Mouse (Mus musculus): ENCODE measurements around the gene Pgm2. TPM values are rescaled to one million over a fixed set of nuclear protein-coding genes. Genes with fewer than 3 reads are reported as not detected.

Gene Pgm2
- 30.1 and 36.3 TPM in 2 replicates for polyA plus RNA-seq (2015; fragmentation: Nextera tagmentation; extraction: Ambion mirVana)

DNA sequence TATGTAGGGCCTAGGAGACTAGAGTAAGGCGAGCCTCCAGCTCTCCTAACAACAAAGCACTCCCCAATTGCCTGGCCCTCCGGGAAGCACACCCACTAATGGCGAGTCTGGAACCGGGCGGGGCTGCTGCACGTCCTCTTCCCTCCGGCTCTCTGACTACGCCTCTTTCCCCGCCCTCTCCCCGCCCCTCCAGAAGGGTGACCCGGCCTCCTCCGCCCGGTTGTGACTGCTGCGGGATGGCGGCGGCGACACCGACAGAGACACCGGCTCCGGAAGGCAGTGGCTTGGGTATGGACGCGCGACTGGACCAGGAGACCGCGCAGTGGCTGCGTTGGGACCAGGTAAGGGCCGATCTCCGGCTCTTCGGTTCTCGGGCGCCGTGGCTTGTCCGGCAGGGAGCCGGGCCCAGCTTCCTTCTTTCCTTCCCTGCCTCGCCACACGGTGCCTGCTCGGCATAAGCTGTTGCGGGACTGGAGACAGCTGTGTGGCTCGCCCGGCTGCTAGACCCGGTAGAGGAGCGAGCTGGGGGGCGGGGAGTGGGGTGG lies at the start of gene Pgm2:
Gene Pgm2, plus strand, starts transcription at position 203 of the 545 bp plus-strand sequence.
- under 1% methylated on average over 41 of the region's 43 CpGs for WGBS
- peaks cover 11% of the 10 kb centered on the region for H3K4me1 ChIP-seq (replicated peaks; ENCODE audit: control insufficient read depth, insufficient read depth, low read length)
- no peaks in the 10 kb centered on the region for H3K9me3 ChIP-seq (ENCODE audit: control insufficient read depth)
- peak within 1 kb of the TSS; percentile 80 for H3K27ac ChIP-seq (ENCODE audit: low read depth, low read length)
- peak; percentile 87 for ATAC-seq
- peak within 1 kb of the TSS; percentile 82 for H3K4me2 ChIP-seq (replicated peaks; ENCODE audit: low read depth)
- H3K9ac ChIP-seq (ENCODE audit: low read depth, low read length): peak within 1 kb of the TSS; percentile 81
- TF ChIP-seq CTCF (IDR thresholded peaks at IDR 0.05; ENCODE audit: low read depth): peak; percentile 26; the same call in 1 of the 2 replicates
- peaks cover 2% of the 10 kb centered on the region; the same call in 1 of the 2 replicates for H3K36me3 ChIP-seq (ENCODE audit: control insufficient read depth, insufficient read depth)
- H3K4me3 ChIP-seq (ENCODE audit: low read depth, low read length): peak within 1 kb of the TSS; percentile 82
- no peaks in the 10 kb centered on the region for H3K27me3 ChIP-seq (replicated peaks; ENCODE audit: control insufficient read depth, insufficient read depth, low read length)

DNA sequence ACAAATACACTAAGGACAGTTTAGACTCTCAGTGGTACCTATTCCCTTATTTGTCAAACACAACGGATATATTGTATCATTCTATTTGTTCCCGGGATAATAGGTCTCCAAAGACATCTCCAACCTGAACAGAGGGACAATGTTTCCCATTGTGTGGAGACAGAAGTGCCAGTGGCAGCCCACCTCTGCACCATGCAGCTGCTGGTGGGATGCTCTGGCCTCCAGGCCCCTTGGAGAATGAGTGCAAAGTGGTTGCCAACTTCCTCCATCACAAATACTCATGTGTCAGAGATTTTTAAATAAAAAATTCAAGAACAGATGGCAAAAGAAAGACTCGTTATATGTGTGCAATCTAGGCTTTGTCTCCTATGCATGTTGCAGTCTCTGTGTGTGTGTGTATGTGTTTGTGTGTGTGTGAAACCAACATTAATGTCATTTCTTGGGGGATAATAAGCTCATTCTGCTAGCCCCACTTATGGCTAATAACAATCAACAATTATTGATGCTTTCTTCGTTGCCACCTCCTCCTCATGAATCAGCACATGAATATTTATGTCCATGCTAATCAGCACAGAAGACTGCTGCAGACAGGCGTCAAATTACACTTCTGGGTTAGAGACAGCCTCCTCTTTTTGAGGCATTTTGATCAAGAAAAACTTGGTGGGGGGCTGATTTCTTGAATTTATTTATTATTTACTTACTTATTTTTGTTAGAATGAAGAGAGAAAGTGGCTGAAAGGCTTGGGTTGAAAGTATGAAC lies 48.9 kb upstream of the Pgm2 start:
- Histone ChIP-seq H3K9ac (ENCODE audit: low read depth, low read length) (no peak overlapping the region), H3K9me3 (ENCODE audit: control insufficient read depth) (no peaks in the 10 kb centered on the region), H3K4me2 (replicated peaks; ENCODE audit: low read depth) (no peak overlapping the region), H3K27ac (ENCODE audit: low read depth, low read length) (no peak overlapping the region), H3K36me3 (ENCODE audit: control insufficient read depth, insufficient read depth) (no peaks in the 10 kb centered on the region), H3K4me3 (ENCODE audit: low read depth, low read length) (no peak overlapping the region), H3K27me3 (replicated peaks; ENCODE audit: control insufficient read depth, insufficient read depth, low read length) (no peaks in the 10 kb centered on the region), H3K4me1 (replicated peaks; ENCODE audit: control insufficient read depth, insufficient read depth, low read length) (no peaks in the 10 kb centered on the region)
- TF ChIP-seq CTCF (IDR thresholded peaks at IDR 0.05; ENCODE audit: low read depth): no peak
- ATAC-seq: no peak
- WGBS: 72% methylated on average over 5 of the region's 5 CpGs

DNA sequence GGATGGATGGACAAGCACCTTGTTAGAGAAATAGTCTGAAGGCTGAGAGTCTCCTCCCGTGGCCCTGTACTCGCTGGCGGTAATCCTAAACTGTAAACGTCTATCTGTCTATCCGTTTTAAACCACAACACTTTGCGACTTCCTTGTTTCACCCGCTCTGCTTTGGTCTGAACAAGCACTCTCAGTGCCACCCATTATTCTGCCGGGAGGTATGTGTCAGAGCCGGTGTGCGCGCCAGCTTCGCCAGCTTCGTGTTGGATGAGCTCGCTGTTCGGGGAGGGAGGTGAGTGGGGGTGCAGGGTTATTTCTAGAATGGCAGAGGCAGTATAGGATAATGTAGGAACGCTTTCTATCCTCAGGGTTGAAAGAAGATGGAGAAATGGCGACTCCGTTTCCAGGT lies 48.0 kb upstream of the Pgm2 start:
- WGBS: 82% methylated on average over 18 of the region's 18 CpGs
- no peak for TF ChIP-seq CTCF (IDR thresholded peaks at IDR 0.05; ENCODE audit: low read depth)
- Histone ChIP-seq H3K27ac (ENCODE audit: low read depth, low read length) (no peak overlapping the region), H3K4me1 (replicated peaks; ENCODE audit: control insufficient read depth, insufficient read depth, low read length) (no peaks in the 10 kb centered on the region), H3K9me3 (ENCODE audit: control insufficient read depth) (no peaks in the 10 kb centered on the region), H3K9ac (ENCODE audit: low read depth, low read length) (no peak overlapping the region), H3K4me2 (replicated peaks; ENCODE audit: low read depth) (no peak overlapping the region), H3K36me3 (ENCODE audit: control insufficient read depth, insufficient read depth) (no peaks in the 10 kb centered on the region), H3K27me3 (replicated peaks; ENCODE audit: control insufficient read depth, insufficient read depth, low read length) (no peaks in the 10 kb centered on the region), H3K4me3 (ENCODE audit: low read depth, low read length) (no peak overlapping the region)
- no peak for ATAC-seq

DNA sequence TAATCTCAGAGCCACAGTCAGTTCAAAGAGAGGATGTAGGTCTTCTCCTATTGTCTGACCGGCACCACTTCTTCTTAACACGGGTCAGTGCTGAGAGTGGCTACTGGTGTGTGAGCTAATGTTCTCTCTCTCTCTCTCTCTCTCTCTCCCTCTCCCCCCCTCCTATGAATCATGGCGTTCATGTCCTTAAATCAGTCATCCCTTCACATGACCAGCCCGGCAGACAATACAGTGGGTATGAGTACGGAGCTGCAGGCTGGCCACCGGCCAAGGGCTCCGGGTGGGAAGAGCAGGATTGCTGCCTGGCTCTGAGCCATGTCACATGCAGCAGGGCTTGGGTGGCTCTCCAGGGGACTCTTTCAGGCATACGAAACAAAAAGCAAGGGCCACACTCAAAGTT lies 47.2 kb upstream of the Pgm2 start:
- H3K27me3 ChIP-seq (replicated peaks; ENCODE audit: control insufficient read depth, insufficient read depth, low read length): no peaks in the 10 kb centered on the region
- H3K36me3 ChIP-seq (ENCODE audit: control insufficient read depth, insufficient read depth): no peaks in the 10 kb centered on the region
- no peak overlapping the region for H3K4me3 ChIP-seq (ENCODE audit: low read depth, low read length)
- no peaks in the 10 kb centered on the region for H3K4me1 ChIP-seq (replicated peaks; ENCODE audit: control insufficient read depth, insufficient read depth, low read length)
- no peaks in the 10 kb centered on the region for H3K9me3 ChIP-seq (ENCODE audit: control insufficient read depth)
- no peak for ATAC-seq
- no peak overlapping the region for H3K9ac ChIP-seq (ENCODE audit: low read depth, low read length)
- peak overlapping the region; percentile 44 for H3K4me2 ChIP-seq (replicated peaks; ENCODE audit: low read depth)
- 41% methylated on average over 8 of the region's 8 CpGs for WGBS
- no peak overlapping the region for H3K27ac ChIP-seq (ENCODE audit: low read depth, low read length)
- TF ChIP-seq CTCF (IDR thresholded peaks at IDR 0.05; ENCODE audit: low read depth): no peak

DNA sequence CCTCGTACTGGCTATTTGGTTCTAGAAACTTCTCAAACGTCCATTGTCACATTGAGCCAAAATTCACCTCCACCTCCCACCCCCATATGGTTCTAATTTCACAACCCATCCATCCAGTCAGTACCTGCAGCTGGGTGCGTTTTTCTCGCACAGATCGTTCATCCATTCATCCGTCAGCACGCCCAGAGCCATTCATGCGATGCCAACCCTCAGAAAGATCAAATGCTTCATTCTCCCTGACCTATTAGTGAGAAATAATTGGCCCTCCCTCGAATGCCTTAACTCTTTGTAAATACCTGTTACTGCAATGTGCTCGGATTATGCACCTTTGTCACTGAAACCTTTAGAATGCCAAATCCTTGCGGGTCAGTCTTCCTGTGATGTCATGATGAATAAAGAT lies 45.8 kb upstream of the Pgm2 start:
- Histone ChIP-seq H3K36me3 (ENCODE audit: control insufficient read depth, insufficient read depth) (no peaks in the 10 kb centered on the region), H3K27me3 (replicated peaks; ENCODE audit: control insufficient read depth, insufficient read depth, low read length) (no peaks in the 10 kb centered on the region), H3K4me1 (replicated peaks; ENCODE audit: control insufficient read depth, insufficient read depth, low read length) (no peaks in the 10 kb centered on the region), H3K4me2 (replicated peaks; ENCODE audit: low read depth) (no peak overlapping the region), H3K9me3 (ENCODE audit: control insufficient read depth) (no peaks in the 10 kb centered on the region), H3K27ac (ENCODE audit: low read depth, low read length) (no peak overlapping the region), H3K9ac (ENCODE audit: low read depth, low read length) (no peak overlapping the region), H3K4me3 (ENCODE audit: low read depth, low read length) (no peak overlapping the region)
- whole genome bisulfite sequencing: 81% methylated on average over 11 of the region's 11 CpGs
- ATAC-seq: no peak
- TF ChIP-seq CTCF (IDR thresholded peaks at IDR 0.05; ENCODE audit: low read depth): no peak

DNA sequence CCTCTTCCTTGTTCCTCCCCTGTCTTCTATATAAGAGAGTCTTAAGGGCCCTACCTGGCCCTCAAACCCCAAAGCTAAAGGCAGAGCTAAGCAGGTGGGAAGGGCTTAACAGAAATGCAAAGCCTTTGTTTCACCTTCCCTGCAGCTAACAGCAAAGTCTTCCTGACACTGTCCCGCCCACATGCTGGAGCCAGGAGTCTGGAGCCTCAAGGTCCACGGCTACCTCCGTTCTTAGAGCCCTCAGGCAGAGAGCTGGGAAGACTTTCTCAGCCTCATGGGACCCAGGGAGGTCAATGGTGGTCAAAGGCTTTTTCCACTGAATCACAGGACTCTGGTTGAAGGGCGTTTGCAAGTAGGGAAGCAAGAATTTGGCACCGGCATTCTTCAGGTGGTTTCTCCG lies 44.8 kb upstream of the Pgm2 start:
- TF ChIP-seq CTCF (IDR thresholded peaks at IDR 0.05; ENCODE audit: low read depth): no peak
- H3K9me3 ChIP-seq (ENCODE audit: control insufficient read depth): no peaks in the 10 kb centered on the region
- H3K4me2 ChIP-seq (replicated peaks; ENCODE audit: low read depth): no peak overlapping the region
- H3K36me3 ChIP-seq (ENCODE audit: control insufficient read depth, insufficient read depth): no peaks in the 10 kb centered on the region
- H3K27ac ChIP-seq (ENCODE audit: low read depth, low read length): no peak overlapping the region
- ATAC-seq: no peak
- H3K4me3 ChIP-seq (ENCODE audit: low read depth, low read length): no peak overlapping the region
- H3K4me1 ChIP-seq (replicated peaks; ENCODE audit: control insufficient read depth, insufficient read depth, low read length): no peaks in the 10 kb centered on the region
- H3K27me3 ChIP-seq (replicated peaks; ENCODE audit: control insufficient read depth, insufficient read depth, low read length): no peaks in the 10 kb centered on the region
- WGBS: 55% methylated on average over 6 of the region's 6 CpGs
- H3K9ac ChIP-seq (ENCODE audit: low read depth, low read length): no peak overlapping the region
